Comparison of ENCODE assay signal across 8 mouse cellular contexts in genomic region chr2:44926167-44926682, GRCm38 (mm10). TPM values are rescaled to one million over a fixed set of nuclear protein-coding genes. Genes with fewer than 3 reads are reported as not detected.
DNase-seq lines count a peak whose midpoint lies in the region; ATAC-seq and TF ChIP-seq lines count a peak whose summit lies in the region.

No protein-coding gene starts in this region.

- peaks cover 15% of the 10 kb centered on the region for H3K4me1 ChIP-seq in heart, postnatal 0 days (ENCODE audit: control insufficient read depth, insufficient read depth)

- no peak for ATAC-seq in heart, postnatal 0 days (ENCODE audit: insufficient read depth, low read depth)
- peak; percentile 59 to 66 for ATAC-seq in hematopoietic stem cell, adult 5-6 weeks (replicated peaks in 1 of 2; ENCODE audit: insufficient read depth in 1 of 2, low FRiP score in 2 of 2, low TSS enrichment in 1 of 2, low read depth in 1 of 2, poor library complexity in 2 of 2, severe bottlenecking in 2 of 2)

- peak overlapping the region; percentile 99 for H3K27ac ChIP-seq in heart, postnatal 0 days (ENCODE audit: low read depth)

- no peak for TF ChIP-seq EP300 in heart, postnatal 0 days (IDR thresholded peaks at IDR 0.05; ENCODE audit: low read depth)

- H3K27me3 ChIP-seq in heart, postnatal 0 days (ENCODE audit: control insufficient read depth, insufficient read depth, low read length): no peaks in the 10 kb centered on the region

- peak; percentile 56 for DNase-seq in heart, postnatal 0 days (ENCODE audit: low spot score)
- no peak for DNase-seq in heart, adult 8-10 months (ENCODE audit: low spot score)
- peak; percentile 63 for DNase-seq in T-cell, adult 2 months (ENCODE audit: low spot score)
- DNase-seq in lung, postnatal 36 days: peak; percentile 43
- DNase-seq in layer of hippocampus, adult 9-11 months: no peak
- no peak for DNase-seq in gastrocnemius, adult 8-10 months (ENCODE audit: low spot score in 2 of 2)
- no peak for DNase-seq in cerebellum, postnatal 10 days

- WGBS in heart, postnatal 0 days: 1% methylated on average over 17 of the region's 17 CpGs

- no peak for TF ChIP-seq CTCF in heart, postnatal 0 days (IDR thresholded peaks at IDR 0.05; ENCODE audit: low read depth)

- no peaks in the 10 kb centered on the region for H3K9me3 ChIP-seq in heart, postnatal 0 days (replicated peaks; ENCODE audit: control insufficient read depth, low read length)

- no peaks in the 10 kb centered on the region for H3K36me3 ChIP-seq in heart, postnatal 0 days (replicated peaks; ENCODE audit: control insufficient read depth, insufficient read depth, low read length)

- peak overlapping the region; percentile 75 for H3K4me3 ChIP-seq in heart, postnatal 0 days (ENCODE audit: low read depth, low read length)

- H3K4me2 ChIP-seq in heart, postnatal 0 days (ENCODE audit: low read depth, low read length): peak overlapping the region; percentile 84

- peak overlapping the region; percentile 71 for H3K9ac ChIP-seq in heart, postnatal 0 days (replicated peaks; ENCODE audit: low read depth, low read length)

RNA-seq across cellular contexts. Expression of gene Gtdc1, which starts 1.2 kb away (rescaled TPM):
- total RNA-seq in heart, postnatal 0 days (2014; rRNA removed; ENCODE audit: low replicate concordance): 13.9 and 16.3 TPM in 2 replicates
- polyA plus RNA-seq in heart, postnatal 0 days (2015; fragmentation: Nextera tagmentation; extraction: Ambion mirVana): 11.1 and 11.9 TPM in 2 replicates
- total RNA-seq in heart, adult 8-10 months (2022): 10 to 100 TPM; 16.5 to 21.4 (median 18.4) TPM
- total RNA-seq in hematopoietic stem cell, adult 5-6 weeks (2017): 19.6 and 29.1 TPM in 2 replicates
- 10 to 100 TPM; 28.7 to 38.1 (median 35.3) TPM for total RNA-seq in gastrocnemius, adult 8-10 months (2022)

Comparison
In these comparisons a context has a peak if more than half of its experiments do, and no peak if none do; other contexts are left out.
1. DNase-seq: peak in heart, postnatal 0 days (single experiment), T-cell, adult 2 months (single experiment) and lung, postnatal 36 days (single experiment); none in heart, adult 8-10 months (single experiment), layer of hippocampus, adult 9-11 months (single experiment), gastrocnemius, adult 8-10 months (0 of 2) and cerebellum, postnatal 10 days (0 of 2).